Mouse (Mus musculus) intestine, embryonic 14.5 days (tissue): ENCODE results near the gene Wrap53. TPM values are rescaled to one million over a fixed set of nuclear protein-coding genes. Genes with fewer than 3 reads are reported as not detected.

Experiments used
- ATAC-seq: fragments of 200-750 bp; cut with Nextera tagmentation; replicated peaks from 2 replicates; pipeline ENCODE4 v1.8.0; 2017; ENCODE audit warnings: low read depth, moderate number of reproducible peaks, moderate TSS enrichment, moderate library complexity; ENCODE audit not compliant: low FRiP score, low TSS enrichment
- DNase-seq: peaks from one replicate; pipeline ENCODE4 v3.0.0-alpha.2; 2018; ENCODE audit warnings: low spot score
- H3K27ac ChIP-seq: fragments of 300-500 bp; sonication (generic); 2 replicates; pipeline ENCODE4 v1.5.1; 2014; ENCODE audit warnings: low read depth, mild to moderate bottlenecking, control low read depth
- H3K27me3 ChIP-seq: fragments of 300-500 bp; sonication (generic); replicated peaks from 2 replicates; pipeline ENCODE4 v1.6.1; 2014; ENCODE audit warnings: low read length, control low read depth; ENCODE audit not compliant: control insufficient read depth, insufficient read depth
- H3K36me3 ChIP-seq: fragments of 300-500 bp; sonication (generic); 2 replicates; pipeline ENCODE4 v1.6.1; 2014; ENCODE audit warnings: low read length, control low read depth; ENCODE audit not compliant: control insufficient read depth, insufficient read depth
- H3K4me1 ChIP-seq: fragments of 300-500 bp; sonication (generic); replicated peaks from 2 replicates; pipeline ENCODE4 v1.6.1; 2014; ENCODE audit warnings: low read length, control low read depth, mixed read lengths; ENCODE audit not compliant: control insufficient read depth, insufficient read depth
- H3K4me2 ChIP-seq: fragments of 300-500 bp; sonication (generic); 2 replicates; pipeline ENCODE4 v1.6.1; 2014; ENCODE audit warnings: low read length
- H3K4me3 ChIP-seq: fragments of 300-500 bp; sonication (generic); 2 replicates; pipeline ENCODE4 v1.5.1; 2014; ENCODE audit warnings: low read depth, low read length, control low read depth, mixed read lengths
- H3K9ac ChIP-seq: fragments of 300-500 bp; sonication (generic); 2 replicates; pipeline ENCODE4 v1.6.1; 2014; ENCODE audit warnings: mild to moderate bottlenecking, low read length
- H3K9me3 ChIP-seq: fragments of 300-500 bp; sonication (generic); 2 replicates; pipeline ENCODE4 v1.6.1; 2016; ENCODE audit warnings: low read length, control low read depth; ENCODE audit not compliant: control insufficient read depth
- WGBS: fragments of 180-500 bp; shearing (Covaris S2); extraction: QIAGEN DNeasy Blood & Tissue Kit; methylation state at CpG from one replicate; pipeline ENCODE4 v1.1.7; 2014; 5-methylcytosine and 5-hydroxymethylcytosine counted together
- polyA plus RNA-seq: library from polyadenylated mRNA; unstranded; fragments of >200 nt; fragmentation: Nextera tagmentation; extraction: Ambion mirVana; gene quantifications from 2 replicates; pipeline ENCODE4 v1.2.1, GENCODE M21; 2014

The Wrap53 gene
- polyA plus RNA-seq, 1 experiment from 2014 or later = 26.8 TPM

GRCm38 (mm10) chr11:69605726-69606490 lies 25.9 kb upstream of the Wrap53 start, which contains the start of gene Atp1b2:
TSS of gene Atp1b2 (minus strand) at chr11:69605942.
- ATAC-seq = peak; percentile 84
- H3K9me3 ChIP-seq = no peaks in the 10 kb centered on the region
- H3K36me3 ChIP-seq = no peaks in the 10 kb centered on the region
- peaks cover 26% of the 10 kb centered on the region for H3K4me1 ChIP-seq
- peak within 1 kb of the TSS; percentile 59 for H3K4me3 ChIP-seq
- no peak within 1 kb of the TSS for H3K27ac ChIP-seq
- 0 out of 2 replicates have a peak, but pooled peaks cover 11% of the 10 kb centered on the region for H3K27me3 ChIP-seq
- peak within 1 kb of the TSS; percentile 100 for H3K4me2 ChIP-seq
- H3K9ac ChIP-seq = peak within 1 kb of the TSS; percentile 53
- WGBS = 2% methylated on average over 32 of the region's 32 CpGs
- peak; percentile 87 for DNase-seq

GRCm38 (mm10) chr11:69604795-69605664 lies 25.0 kb upstream of the Wrap53 start:
- Histone ChIP-seq H3K27me3 (0 out of 2 replicates have a peak, but pooled peaks cover 11% of the 10 kb centered on the region), H3K4me2 (peak overlapping the region; percentile 100), H3K4me3 (peak overlapping the region; percentile 59), H3K9me3 (no peaks in the 10 kb centered on the region), H3K4me1 (peaks cover 35% of the 10 kb centered on the region), H3K27ac (no peak overlapping the region), H3K36me3 (no peaks in the 10 kb centered on the region), H3K9ac (peak overlapping the region; percentile 53)
- WGBS = under 1% methylated on average over 71 of the region's 73 CpGs
- peak; percentile 72 for DNase-seq
- peak; percentile 48 for ATAC-seq

GRCm38 (mm10) chr11:69604347-69604746 lies 24.3 kb upstream of the Wrap53 start:
- no peak overlapping the region for H3K27ac ChIP-seq
- H3K9ac ChIP-seq = peak overlapping the region; percentile 53
- no peaks in the 10 kb centered on the region for H3K9me3 ChIP-seq
- H3K4me2 ChIP-seq = peak overlapping the region; percentile 100
- 59% methylated on average over 3 of the region's 3 CpGs for whole genome bisulfite sequencing
- DNase-seq = no peak
- H3K4me1 ChIP-seq = peaks cover 42% of the 10 kb centered on the region
- peak overlapping the region; percentile 59 for H3K4me3 ChIP-seq
- 0 out of 2 replicates have a peak, but pooled peaks cover 11% of the 10 kb centered on the region for H3K27me3 ChIP-seq
- no peaks in the 10 kb centered on the region for H3K36me3 ChIP-seq
- no peak for ATAC-seq

GRCm38 (mm10) chr11:69603516-69603915 lies 23.5 kb upstream of the Wrap53 start:
- 0 out of 2 replicates have a peak, but pooled peaks cover 11% of the 10 kb centered on the region for H3K27me3 ChIP-seq
- DNase-seq = no peak
- H3K27ac ChIP-seq = no peak overlapping the region
- no peak overlapping the region for H3K9ac ChIP-seq
- H3K36me3 ChIP-seq = no peaks in the 10 kb centered on the region
- peaks cover 45% of the 10 kb centered on the region for H3K4me1 ChIP-seq
- no peak overlapping the region for H3K4me3 ChIP-seq
- no peak overlapping the region for H3K4me2 ChIP-seq
- H3K9me3 ChIP-seq = no peaks in the 10 kb centered on the region
- 80% methylated on average over 8 of the region's 8 CpGs for WGBS
- ATAC-seq = no peak

DNA sequence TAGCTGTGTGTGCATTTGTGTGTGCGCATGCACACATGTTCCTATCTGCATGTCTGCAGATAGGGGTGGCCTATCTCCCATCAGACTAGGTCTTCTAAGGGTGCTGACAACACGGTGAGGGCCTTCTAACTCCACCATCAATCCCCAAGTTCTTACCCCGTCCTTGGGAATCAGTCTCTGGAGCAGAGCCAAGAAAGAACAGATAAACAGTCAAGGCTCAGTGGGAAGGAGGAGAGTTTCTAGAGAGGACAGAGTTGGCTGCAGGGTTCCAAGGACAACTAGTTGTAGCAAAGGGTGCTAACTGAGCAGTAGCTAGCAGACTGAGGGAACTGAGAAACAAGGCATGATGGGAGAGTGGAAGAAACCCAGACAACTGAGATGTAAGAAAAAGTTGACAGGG lies 21.7 kb upstream of the Wrap53 start:
- H3K27ac ChIP-seq = no peak overlapping the region

DNA sequence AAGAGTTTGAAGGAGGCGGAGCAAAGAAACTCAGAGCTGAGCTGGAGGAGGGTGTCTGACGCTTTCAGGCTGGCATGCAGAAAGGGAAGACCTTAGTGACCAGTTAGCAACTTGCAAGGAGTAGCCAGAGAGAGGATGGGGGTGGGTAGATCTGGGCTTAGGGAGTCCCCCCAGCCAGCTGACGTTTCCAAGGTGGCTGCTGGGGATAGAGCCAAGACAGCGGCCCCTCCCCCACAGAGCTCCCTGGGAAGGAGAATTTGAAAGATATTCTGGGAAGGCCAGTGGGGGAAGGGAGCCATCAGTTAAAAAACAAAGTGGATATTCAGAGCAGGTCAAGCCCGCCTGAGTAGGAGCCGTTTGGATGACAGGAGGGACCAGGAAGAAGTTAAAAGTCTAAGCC lies 20.0 kb upstream of the Wrap53 start:
- Histone ChIP-seq H3K9me3 (no peaks in the 10 kb centered on the region), H3K4me3 (no peak overlapping the region), H3K9ac (no peak overlapping the region), H3K36me3 (no peaks in the 10 kb centered on the region), H3K27ac (peak overlapping the region; percentile 70; the same call in 1 of the 2 replicates), H3K4me2 (peak overlapping the region; percentile 18), H3K4me1 (peaks cover 41% of the 10 kb centered on the region), H3K27me3 (0 out of 2 replicates have a peak, but pooled peaks cover 8% of the 10 kb centered on the region)
- ATAC-seq = no peak; the same call in 1 of the 2 replicates
- WGBS = 10% methylated on average over 6 of the region's 6 CpGs
- peak; percentile 75 for DNase-seq

More for the DNA sequence above, 21.7 kb upstream of the Wrap53 start:
- ATAC-seq = no peak
- Histone ChIP-seq H3K27me3 (0 out of 2 replicates have a peak, but pooled peaks cover 11% of the 10 kb centered on the region), H3K4me1 (peaks cover 45% of the 10 kb centered on the region), H3K9ac (no peak overlapping the region), H3K36me3 (no peaks in the 10 kb centered on the region), H3K9me3 (no peaks in the 10 kb centered on the region), H3K4me3 (no peak overlapping the region), H3K4me2 (no peak overlapping the region)
- 61% methylated on average over 3 of the region's 3 CpGs for WGBS
- DNase-seq = no peak

- H3K27ac ChIP-seq = peak overlapping the region; percentile 70; the same call in 1 of the 2 replicates
- peak overlapping the region; percentile 18 for H3K4me2 ChIP-seq
- H3K4me1 ChIP-seq = peaks cover 34% of the 10 kb centered on the region
- no peak overlapping the region for H3K9ac ChIP-seq
- H3K4me3 ChIP-seq = no peak overlapping the region
- DNase-seq (no peak), ATAC-seq (no peak)
- no peaks in the 10 kb centered on the region for H3K9me3 ChIP-seq
- H3K36me3 ChIP-seq = 0 out of 2 replicates have a peak, but pooled peaks cover 4% of the 10 kb centered on the region
- WGBS = 9% methylated on average over 9 of the region's 9 CpGs
- 0 out of 2 replicates have a peak, but pooled peaks cover 5% of the 10 kb centered on the region for H3K27me3 ChIP-seq
These were observed 19.4 kb upstream of the Wrap53 start for GRCm38 (mm10) chr11:69599436-69599835.

GRCm38 (mm10) chr11:69594853-69595252 lies 14.8 kb upstream of the Wrap53 start:
- Histone ChIP-seq H3K9me3 (no peaks in the 10 kb centered on the region), H3K27me3 (no peaks in the 10 kb centered on the region), H3K27ac (no peak overlapping the region), H3K4me2 (no peak overlapping the region), H3K4me3 (no peak overlapping the region), H3K4me1 (peaks cover 8% of the 10 kb centered on the region; the same call in 1 of the 2 replicates), H3K9ac (no peak overlapping the region), H3K36me3 (peaks cover 40% of the 10 kb centered on the region)
- DNase-seq = no peak
- no peak for ATAC-seq
- 92% methylated on average over 6 of the region's 6 CpGs for WGBS
